Mouse (Mus musculus) adipocyte (in vitro differentiated cells): ENCODE results near the gene Ctss.

Experiments used
- DNase-seq: peaks from one replicate; pipeline ENCODE4 v3.0.0-alpha.2; 2016; ENCODE audit warnings: low spot score

Gene Ctss

GRCm38 (mm10) chr3:95526622-95527211 lies at the start of gene Ctss:
Gene Ctss, plus strand, starts transcription at chr3:95526786.
- no peak for DNase-seq

GRCm38 (mm10) chr3:95478966-95479365 lies 47.6 kb upstream of the Ctss start:
- DNase-seq = no peak

- DNase-seq = no peak
These were observed 40.2 kb upstream of the Ctss start for GRCm38 (mm10) chr3:95486421-95486820.

GRCm38 (mm10) chr3:95488679-95489078 lies 37.9 kb upstream of the Ctss start:
- DNase-seq = no peak

- DNase-seq = no peak
These were observed 36.3 kb upstream of the Ctss start for GRCm38 (mm10) chr3:95490238-95490637.

- DNase-seq = peak; percentile 28
These were observed 32.2 kb upstream of the Ctss start for GRCm38 (mm10) chr3:95494342-95494741.

GRCm38 (mm10) chr3:95498229-95498628 lies 28.4 kb upstream of the Ctss start:
- peak; percentile 9 for DNase-seq

GRCm38 (mm10) chr3:95499024-95499423 lies 27.6 kb upstream of the Ctss start, which contains the start of gene Ctsk:
Gene Ctsk, plus strand, starts transcription at chr3:95499256.
- peak; percentile 27 for DNase-seq

GRCm38 (mm10) chr3:95499496-95500140 lies 27.0 kb upstream of the Ctss start:
- peak; percentile 51 for DNase-seq

GRCm38 (mm10) chr3:95502312-95502711 lies 24.3 kb upstream of the Ctss start:
- no peak for DNase-seq

- no peak for DNase-seq
These were observed 17.2 kb upstream of the Ctss start for GRCm38 (mm10) chr3:95509348-95509747.

- DNase-seq = no peak
These were observed 14.9 kb upstream of the Ctss start for GRCm38 (mm10) chr3:95511611-95512180.

- DNase-seq = no peak
These were observed 10.0 kb upstream of the Ctss start for GRCm38 (mm10) chr3:95516614-95517041.

- peak; percentile 78 for DNase-seq
These were observed 9.1 kb upstream of the Ctss start for GRCm38 (mm10) chr3:95517493-95517898.

GRCm38 (mm10) chr3:95518891-95519290 lies 7.7 kb upstream of the Ctss start:
- no peak for DNase-seq

- no peak for DNase-seq
These were observed 7.3 kb upstream of the Ctss start for GRCm38 (mm10) chr3:95519315-95519714.

- no peak for DNase-seq
These were observed 6.5 kb upstream of the Ctss start for GRCm38 (mm10) chr3:95520100-95520499.

- no peak for DNase-seq
These were observed 5.4 kb upstream of the Ctss start for GRCm38 (mm10) chr3:95521168-95521567.

- no peak for DNase-seq
These were observed 2.9 kb upstream of the Ctss start for GRCm38 (mm10) chr3:95523662-95524061.

- DNase-seq = no peak
These were observed 1.9 kb upstream of the Ctss start for GRCm38 (mm10) chr3:95524673-95525072.

- no peak for DNase-seq
These were observed 475 bp upstream of the Ctss start for GRCm38 (mm10) chr3:95526111-95526510.

- no peak for DNase-seq
These were observed 3.2 kb downstream of the Ctss start for GRCm38 (mm10) chr3:95529814-95530213.

GRCm38 (mm10) chr3:95531025-95531424 lies 4.4 kb downstream of the Ctss start:
- no peak for DNase-seq
